Mouse (Mus musculus): ENCODE data around the gene Psg27.
"Not testable (repeated sequence)": the region's sequence is repeated elsewhere in the genome, so short reads cannot be mapped to it uniquely, and the experiment has no call there.

Psg27 gene

DNA sequence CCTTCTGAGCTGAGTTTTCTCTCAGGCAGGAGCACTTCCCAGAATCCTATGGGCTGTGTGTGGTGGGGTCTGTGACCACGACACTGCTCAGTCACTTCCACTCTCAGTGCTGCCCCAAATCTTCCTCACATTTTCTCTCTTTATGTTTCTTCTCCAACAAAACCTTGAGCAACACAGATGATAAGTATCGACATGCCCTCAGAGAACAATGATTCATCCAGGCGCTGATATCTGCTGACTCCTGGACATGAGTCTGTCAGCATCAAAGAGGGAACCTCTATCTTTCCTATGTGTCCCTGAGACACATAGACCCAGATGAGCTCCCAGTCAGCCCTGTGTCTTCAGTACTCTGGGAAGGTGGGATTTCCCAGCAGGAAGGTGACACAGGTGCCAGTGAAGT, at the start of gene Psg27:
Gene Psg27, minus strand, starts transcription at position 101 of the 400 bp plus-strand sequence.
- DNase-seq: no peak

DNA sequence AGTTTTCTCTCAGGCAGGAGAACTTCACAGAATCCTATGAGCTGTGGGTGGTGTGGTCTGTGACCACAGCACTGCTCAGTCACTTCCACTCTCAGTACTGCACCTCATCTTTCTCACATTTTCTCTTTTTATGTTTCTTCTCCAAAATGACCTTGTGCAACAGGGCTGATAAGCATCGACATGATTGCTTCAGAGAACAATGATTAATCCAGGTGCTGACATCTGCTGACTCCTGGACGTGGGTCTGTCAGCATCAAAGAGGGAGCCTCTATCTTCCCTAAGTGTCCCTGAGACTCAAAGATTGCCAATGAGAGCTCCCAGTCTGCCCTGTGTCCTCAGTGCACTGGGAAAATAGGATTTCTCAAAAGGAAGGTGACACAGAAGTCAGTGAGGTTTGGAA, 49.3 kb upstream of the Psg27 start, which contains the start of gene Psg23:
Gene Psg23, minus strand, starts transcription at position 101 of the 400 bp plus-strand sequence.
- DNase-seq: not testable (repeated sequence)

DNA sequence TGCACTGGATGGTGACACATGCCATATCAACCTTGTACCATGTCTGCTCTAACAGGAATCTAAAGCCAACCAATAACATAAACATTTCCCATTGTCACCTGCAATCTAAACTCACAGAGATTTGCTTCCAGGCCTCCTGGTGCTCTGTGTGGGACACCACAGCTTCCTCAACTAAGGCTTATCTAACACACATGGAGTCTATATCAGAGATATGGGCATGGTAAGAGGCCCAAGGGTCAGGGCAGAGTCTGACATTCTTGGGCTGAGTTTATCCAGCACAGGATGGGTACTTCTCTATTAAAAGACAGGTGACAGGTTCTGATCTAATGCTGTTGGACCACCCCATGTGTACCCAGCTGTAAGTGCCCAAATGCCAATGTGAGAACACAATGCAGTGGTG, 7.3 kb downstream of the Psg27 start:
- no peak for DNase-seq

DNA sequence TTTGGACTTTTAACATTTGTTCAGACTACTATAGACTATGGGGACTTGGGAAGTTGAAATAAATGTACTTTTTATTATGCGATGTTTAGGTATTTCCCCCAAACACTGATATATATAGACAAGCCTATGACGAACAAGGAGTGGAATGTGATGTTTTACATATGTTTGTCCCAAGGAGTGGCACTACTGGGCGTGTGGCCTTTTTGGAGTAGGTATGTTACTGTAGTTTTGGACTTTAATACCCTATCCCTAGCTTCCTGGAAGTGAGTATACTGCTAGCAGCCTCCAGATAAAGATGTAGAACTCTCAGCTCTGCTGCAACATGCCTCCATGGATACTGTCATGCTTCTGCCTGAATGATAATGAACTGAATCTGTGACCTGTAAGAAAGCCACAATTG, 11.4 kb downstream of the Psg27 start:
- DNase-seq: not testable (repeated sequence)

DNA sequence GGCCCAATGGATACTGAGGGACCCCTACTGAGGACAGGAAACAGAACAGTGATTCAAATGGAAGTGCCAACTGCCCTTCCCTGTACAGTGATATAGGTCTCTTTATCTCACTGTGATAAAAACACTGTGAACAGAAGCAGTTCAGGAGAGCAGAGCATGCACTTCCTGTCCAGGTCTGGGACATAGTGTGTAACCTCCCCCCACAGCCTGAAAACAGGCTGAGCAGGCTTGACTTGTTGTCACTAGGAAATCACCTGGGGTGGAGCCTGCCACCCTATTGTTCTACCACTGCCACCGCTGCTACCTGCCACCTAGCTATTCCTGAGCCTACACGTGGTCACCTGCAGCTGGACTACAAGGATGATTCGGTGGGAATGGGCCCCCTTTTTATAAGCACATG, 33.7 kb downstream of the Psg27 start:
- DNase-seq: no peak

DNA sequence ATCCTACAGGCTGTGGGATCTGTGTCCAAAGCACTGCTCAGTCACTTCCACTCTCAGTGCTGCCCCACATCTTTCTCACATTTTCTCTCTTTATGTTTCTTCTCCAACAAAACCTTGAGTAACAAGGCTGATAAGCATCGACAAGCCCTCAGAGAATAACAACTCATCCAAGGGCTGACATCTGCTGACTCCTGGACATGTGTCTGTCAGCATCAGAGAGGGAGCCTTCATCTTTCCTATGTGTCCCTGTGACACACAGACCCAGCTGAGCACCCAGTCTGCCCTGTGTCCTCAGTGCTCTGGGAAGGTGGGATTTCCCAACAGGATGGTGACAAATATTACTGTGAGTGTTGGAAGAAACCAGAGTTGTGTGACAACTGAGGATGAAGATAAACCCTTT, 34.9 kb downstream of the Psg27 start, which contains the start of gene Psg25:
Gene Psg25, minus strand, starts transcription at position 101 of the 400 bp plus-strand sequence.
- DNase-seq: no peak

DNA sequence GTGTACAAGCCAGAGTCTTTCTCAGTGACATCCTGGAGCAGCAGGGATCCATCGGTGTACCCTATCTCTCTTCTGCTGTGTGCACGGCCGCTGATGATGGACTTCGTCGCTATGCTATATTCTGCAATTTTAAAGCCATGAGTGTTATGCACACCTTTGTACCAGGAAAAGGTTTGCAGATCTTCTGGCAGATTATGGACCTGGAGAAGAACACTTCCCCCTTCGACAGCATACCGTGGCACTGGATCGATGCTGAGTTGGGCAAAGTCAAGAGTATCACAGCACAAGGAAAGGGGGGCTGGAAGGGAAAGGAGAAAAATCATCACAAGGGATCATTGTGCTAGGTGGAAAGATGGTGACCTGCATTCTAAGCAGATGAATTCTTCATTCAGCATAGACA, 42.4 kb downstream of the Psg27 start:
- DNase-seq: no peak

DNA sequence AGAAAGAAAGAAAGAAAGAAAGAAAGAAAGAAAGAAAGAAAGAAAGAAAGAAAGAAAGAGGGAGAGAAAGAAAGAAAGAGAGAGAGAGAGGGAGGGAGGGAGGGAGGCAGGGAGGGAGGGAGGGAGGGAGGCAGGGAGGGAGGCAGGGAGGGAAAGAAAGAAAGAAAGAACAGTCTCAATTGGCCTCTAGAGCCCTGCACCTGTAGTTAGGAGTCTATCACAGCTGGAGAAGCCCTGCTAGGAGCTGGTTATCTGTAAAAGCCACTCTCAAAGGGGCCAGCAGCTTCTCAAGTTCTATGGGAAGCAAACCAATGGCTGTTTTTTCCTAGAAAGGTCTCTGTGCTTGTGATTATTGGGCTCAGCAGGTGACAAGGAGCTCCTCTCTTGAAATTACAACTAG, 54.3 kb downstream of the Psg27 start:
- not testable (repeated sequence) for DNase-seq

DNA sequence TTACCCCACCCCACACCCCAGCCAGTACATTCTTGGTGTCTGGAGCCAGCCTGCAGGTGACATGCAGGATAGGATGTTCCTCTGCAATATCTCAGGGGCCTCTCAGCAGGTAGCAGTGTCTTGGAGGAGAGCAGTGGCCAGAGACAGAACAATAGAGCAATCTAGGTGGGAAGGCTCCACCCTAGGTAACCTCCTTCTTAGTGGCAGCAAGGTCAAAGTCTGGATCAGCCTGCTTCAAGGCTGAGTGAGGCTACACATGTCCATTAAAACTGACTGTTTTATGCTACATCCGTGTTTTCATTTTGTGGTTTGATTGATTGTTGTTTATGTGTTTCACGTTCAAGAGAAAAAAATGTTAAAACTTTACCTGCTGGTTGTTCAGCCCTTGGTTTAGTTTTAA, 54.7 kb downstream of the Psg27 start:
- DNase-seq: not testable (repeated sequence)

DNA sequence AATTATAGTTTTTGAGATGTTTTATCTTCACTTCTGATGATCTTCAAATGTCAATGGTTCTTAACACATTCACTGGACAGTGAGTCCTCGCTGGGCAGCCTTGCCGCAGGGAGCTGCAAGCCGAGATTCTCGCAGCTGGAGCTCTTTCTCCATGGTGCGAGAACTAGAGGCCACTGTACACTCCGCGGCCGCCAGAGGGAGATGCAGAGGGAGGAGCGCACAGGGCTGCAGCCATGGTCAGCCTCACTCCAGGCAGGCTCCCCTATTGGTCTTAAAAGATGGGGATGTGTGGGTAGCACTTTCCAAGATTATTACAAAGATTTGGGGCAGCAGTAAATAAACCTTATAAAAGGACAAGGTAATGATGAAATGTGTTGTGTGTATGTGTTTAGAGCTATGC, 55.6 kb downstream of the Psg27 start:
- peak in 1 of 2 experiments; percentile 3 for DNase-seq

All from cerebellum, postnatal 10 days (tissue).